Mouse (Mus musculus): ENCODE measurements around the gene Toe1. TPM values are rescaled to one million over a fixed set of nuclear protein-coding genes. Genes with fewer than 3 reads are reported as not detected.

The Toe1 gene
- polyA plus RNA-seq, 1 experiment: 11.9 TPM

DNA sequence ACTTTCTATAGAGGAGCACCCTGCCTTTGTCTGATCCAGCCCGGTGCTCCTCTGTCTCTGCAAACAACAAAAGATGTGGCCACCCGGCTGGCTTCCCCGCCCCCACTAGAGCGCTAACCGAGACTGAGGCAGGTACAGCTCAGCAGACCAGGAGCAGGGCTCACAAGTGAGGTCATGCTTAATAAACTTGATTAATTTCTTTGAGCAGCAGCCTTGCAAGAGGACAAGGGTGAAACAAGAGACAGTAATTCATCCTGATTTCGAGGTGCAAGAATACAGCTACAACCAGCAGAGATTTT, 22.6 kb upstream of the Toe1 start:
- no peaks in the 10 kb centered on the region; the same call in 1 of the 2 replicates for H3K4me1 ChIP-seq (ENCODE audit: control insufficient read depth, insufficient read depth, low read length)
- H3K4me3 ChIP-seq (replicated peaks; ENCODE audit: control insufficient read depth, low read depth, low read length): no peak overlapping the region
- 68% methylated on average over 6 of the region's 6 CpGs for WGBS
- H3K27ac ChIP-seq (ENCODE audit: control insufficient read depth, insufficient read depth, low read depth, low read length, poor library complexity): no peak overlapping the region
- TF ChIP-seq POLR2A (IDR thresholded peaks at IDR 0.05; ENCODE audit: borderline replicate concordance, control insufficient read depth, low read depth, low read length): no peak
- no peak for TF ChIP-seq CTCF (IDR thresholded peaks at IDR 0.05; ENCODE audit: control insufficient read depth, insufficient read depth, low read length)

DNA sequence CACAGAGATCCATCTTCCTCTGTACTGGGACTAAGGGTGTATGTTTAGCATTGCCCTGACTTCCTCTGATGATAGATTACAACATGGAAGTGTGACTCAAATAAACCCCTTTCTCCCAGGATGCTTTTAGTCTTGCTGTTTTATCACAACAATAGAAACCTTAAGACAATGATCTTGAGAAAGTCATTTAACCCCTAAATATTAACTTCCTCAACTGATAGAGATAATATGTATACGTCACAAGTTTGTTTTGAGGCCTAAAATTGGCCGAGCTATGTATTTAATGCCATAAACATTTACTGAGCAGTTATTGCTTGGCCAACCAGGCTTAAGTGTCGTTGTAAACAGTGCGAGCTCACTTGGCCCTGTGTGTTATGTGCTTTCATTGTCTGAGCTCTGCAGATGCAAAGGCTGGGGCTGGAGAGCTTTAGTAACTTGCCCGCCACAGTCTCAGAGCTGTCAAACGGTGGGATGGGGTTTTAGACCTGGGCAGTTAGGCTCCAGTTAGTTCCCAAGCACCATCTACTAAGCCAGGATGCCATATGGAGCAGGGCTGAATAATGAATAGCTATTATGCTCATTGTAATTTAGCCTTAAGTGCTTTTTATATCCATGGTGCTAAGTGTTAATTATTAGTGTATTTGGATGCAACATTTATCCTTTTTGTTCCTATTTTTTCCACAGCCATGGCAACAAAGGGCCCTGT, 22.1 kb upstream of the Toe1 start:
- 74% methylated on average over 6 of the region's 6 CpGs for WGBS
- H3K27ac ChIP-seq (ENCODE audit: control insufficient read depth, insufficient read depth, low read depth, low read length, poor library complexity): no peak overlapping the region
- no peaks in the 10 kb centered on the region; the same call in 1 of the 2 replicates for H3K4me1 ChIP-seq (ENCODE audit: control insufficient read depth, insufficient read depth, low read length)
- TF ChIP-seq CTCF (IDR thresholded peaks at IDR 0.05; ENCODE audit: control insufficient read depth, insufficient read depth, low read length) (no peak), POLR2A (IDR thresholded peaks at IDR 0.05; ENCODE audit: borderline replicate concordance, control insufficient read depth, low read depth, low read length) (no peak)
- no peak overlapping the region for H3K4me3 ChIP-seq (replicated peaks; ENCODE audit: control insufficient read depth, low read depth, low read length)

DNA sequence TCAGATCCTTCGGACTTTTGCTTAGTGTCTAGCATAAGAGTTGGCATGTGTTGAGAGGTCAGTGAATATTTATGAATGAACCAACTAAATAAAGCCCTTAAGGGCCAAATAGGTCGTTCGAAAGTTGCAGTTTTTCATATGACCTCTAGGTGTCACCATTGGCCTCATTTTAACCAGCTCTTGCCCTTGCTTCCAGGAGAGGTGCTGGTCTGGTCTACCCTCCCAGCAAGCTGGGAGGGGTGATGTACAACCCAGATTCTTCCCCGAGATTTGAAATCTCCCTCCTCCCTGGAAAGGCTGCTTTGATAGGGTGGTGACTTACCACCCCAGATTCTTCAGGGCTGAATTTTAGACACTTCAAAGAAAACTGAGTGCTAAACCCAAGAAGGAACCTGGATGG, 20.4 kb upstream of the Toe1 start:
- no peak overlapping the region for H3K4me3 ChIP-seq (replicated peaks; ENCODE audit: control insufficient read depth, low read depth, low read length)

DNA sequence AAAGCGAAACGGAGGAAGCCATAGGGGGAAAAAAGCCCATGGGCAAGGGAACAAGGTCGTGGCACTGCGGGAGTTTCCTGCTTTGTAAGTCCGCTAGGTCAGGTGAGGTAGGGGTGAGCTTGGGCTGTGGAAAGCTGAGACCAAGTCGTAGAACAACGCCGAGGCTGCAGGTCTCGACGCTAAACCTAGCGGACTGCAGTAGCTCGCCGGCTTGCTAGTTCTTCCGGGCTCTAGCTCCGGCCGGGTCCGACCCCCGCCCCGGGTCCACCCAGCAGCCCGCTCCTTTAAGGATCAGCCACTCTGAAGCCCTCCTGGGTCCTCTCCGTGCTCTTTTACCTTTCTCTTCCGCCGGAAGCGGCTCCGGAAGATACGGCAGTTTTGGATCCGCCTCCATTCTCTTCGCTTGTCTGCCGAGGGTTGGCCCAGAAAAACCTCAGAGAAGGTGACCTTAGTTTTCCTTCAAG, 17.1 kb upstream of the Toe1 start:
- H3K27ac ChIP-seq (ENCODE audit: control insufficient read depth, insufficient read depth, low read depth, low read length, poor library complexity): peak overlapping the region; percentile 45; the same call in 1 of the 2 replicates
- TF ChIP-seq POLR2A (IDR thresholded peaks at IDR 0.05; ENCODE audit: borderline replicate concordance, control insufficient read depth, low read depth, low read length) (peak; percentile 30; the same call in 1 of the 2 replicates), CTCF (IDR thresholded peaks at IDR 0.05; ENCODE audit: control insufficient read depth, insufficient read depth, low read length) (no peak)
- H3K4me1 ChIP-seq (ENCODE audit: control insufficient read depth, insufficient read depth, low read length): no peaks in the 10 kb centered on the region; the same call in 1 of the 2 replicates
- H3K4me3 ChIP-seq (replicated peaks; ENCODE audit: control insufficient read depth, low read depth, low read length): peak overlapping the region; percentile 83
- WGBS: under 1% methylated on average over 29 of the region's 29 CpGs

More for the DNA sequence above, 20.4 kb upstream of the Toe1 start:
- 2% methylated on average over 4 of the region's 4 CpGs for WGBS
- TF ChIP-seq POLR2A (IDR thresholded peaks at IDR 0.05; ENCODE audit: borderline replicate concordance, control insufficient read depth, low read depth, low read length): no peak
- peak; percentile 46 for TF ChIP-seq CTCF (IDR thresholded peaks at IDR 0.05; ENCODE audit: control insufficient read depth, insufficient read depth, low read length)
- H3K27ac ChIP-seq (ENCODE audit: control insufficient read depth, insufficient read depth, low read depth, low read length, poor library complexity): no peak overlapping the region
- H3K4me1 ChIP-seq (ENCODE audit: control insufficient read depth, insufficient read depth, low read length): no peaks in the 10 kb centered on the region; the same call in 1 of the 2 replicates

- TF ChIP-seq CTCF (IDR thresholded peaks at IDR 0.05; ENCODE audit: control insufficient read depth, insufficient read depth, low read length) (no peak), POLR2A (IDR thresholded peaks at IDR 0.05; ENCODE audit: borderline replicate concordance, control insufficient read depth, low read depth, low read length) (no peak)
- Histone ChIP-seq H3K4me1 (ENCODE audit: control insufficient read depth, insufficient read depth, low read length) (no peaks in the 10 kb centered on the region; the same call in 1 of the 2 replicates), H3K4me3 (replicated peaks; ENCODE audit: control insufficient read depth, low read depth, low read length) (peak within 1 kb of the TSS; percentile 44), H3K27ac (ENCODE audit: control insufficient read depth, insufficient read depth, low read depth, low read length, poor library complexity) (no peak within 1 kb of the TSS)
- WGBS: 10% methylated on average over 9 of the region's 9 CpGs
Observed at GRCm38 (mm10) chr4:116821694-116822016, 14.2 kb upstream of the Toe1 start, which contains the start of gene Hpdl. TSS of gene Hpdl (minus strand) at chr4:116821707.

GRCm38 (mm10) chr4:116820902-116821693, 13.7 kb upstream of the Toe1 start:
- under 1% methylated on average over 51 of the region's 51 CpGs for WGBS
- H3K4me1 ChIP-seq (ENCODE audit: control insufficient read depth, insufficient read depth, low read length): no peaks in the 10 kb centered on the region; the same call in 1 of the 2 replicates

DNA sequence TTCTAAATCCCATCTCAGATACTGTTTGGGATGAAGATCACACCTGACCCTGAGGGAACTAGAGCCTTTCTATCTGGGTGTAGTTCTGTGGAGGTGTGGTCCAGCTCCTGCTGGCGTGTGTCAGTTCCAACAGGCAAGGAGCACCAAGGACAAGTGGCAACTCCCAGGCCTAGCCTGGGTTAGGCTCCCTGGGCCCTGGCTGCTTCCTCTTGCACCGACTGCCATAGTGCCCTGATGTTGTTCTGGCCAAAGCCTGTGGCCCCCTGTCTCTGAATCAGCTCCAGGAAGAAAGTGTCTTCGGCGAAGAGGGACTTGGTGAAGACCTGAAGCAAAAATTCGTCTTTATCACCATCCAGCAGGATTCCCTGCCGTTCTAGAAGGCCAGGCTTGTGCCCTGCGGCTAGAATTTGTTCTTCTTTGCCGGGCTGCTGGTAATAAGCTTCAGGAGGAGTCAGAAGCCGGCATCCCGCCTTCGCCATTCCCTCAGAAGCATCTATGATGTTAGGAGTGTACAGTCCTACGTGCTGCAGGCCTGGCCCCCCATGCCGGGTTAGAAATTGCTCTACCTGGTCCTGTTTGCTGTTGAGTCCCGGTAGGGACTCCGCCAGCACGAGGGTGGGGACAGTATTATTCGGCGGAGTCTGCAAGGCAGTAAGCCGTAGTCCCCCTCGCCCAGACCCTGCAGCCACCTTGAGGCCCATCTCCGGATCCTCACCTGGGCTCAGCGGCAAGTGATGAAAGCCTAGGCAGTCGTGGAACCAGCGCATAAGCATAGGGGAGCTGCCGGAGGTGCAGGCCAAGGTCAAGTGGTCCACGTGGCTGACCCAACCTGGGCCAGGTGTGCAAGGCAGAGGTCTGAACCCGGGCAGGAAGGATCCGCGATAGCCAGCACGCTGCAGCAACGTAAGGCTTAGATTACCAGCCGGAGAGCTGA, 12.8 kb upstream of the Toe1 start:
- no peak overlapping the region for H3K4me3 ChIP-seq (replicated peaks; ENCODE audit: control insufficient read depth, low read depth, low read length)
- TF ChIP-seq CTCF (IDR thresholded peaks at IDR 0.05; ENCODE audit: control insufficient read depth, insufficient read depth, low read length): no peak
- TF ChIP-seq POLR2A (IDR thresholded peaks at IDR 0.05; ENCODE audit: borderline replicate concordance, control insufficient read depth, low read depth, low read length): peak; percentile 26; the same call in 1 of the 2 replicates
- 48% methylated on average over 32 of the region's 32 CpGs for WGBS

More at GRCm38 (mm10) chr4:116820902-116821693, 13.7 kb upstream of the Toe1 start:
- TF ChIP-seq POLR2A (IDR thresholded peaks at IDR 0.05; ENCODE audit: borderline replicate concordance, control insufficient read depth, low read depth, low read length) (no peak), CTCF (IDR thresholded peaks at IDR 0.05; ENCODE audit: control insufficient read depth, insufficient read depth, low read length) (no peak)
- Histone ChIP-seq H3K4me3 (replicated peaks; ENCODE audit: control insufficient read depth, low read depth, low read length) (peak overlapping the region; percentile 44), H3K27ac (ENCODE audit: control insufficient read depth, insufficient read depth, low read depth, low read length, poor library complexity) (no peak overlapping the region)

More for the DNA sequence above, 12.8 kb upstream of the Toe1 start:
- Histone ChIP-seq H3K27ac (ENCODE audit: control insufficient read depth, insufficient read depth, low read depth, low read length, poor library complexity) (no peak overlapping the region), H3K4me1 (ENCODE audit: control insufficient read depth, insufficient read depth, low read length) (no peaks in the 10 kb centered on the region; the same call in 1 of the 2 replicates)
